Mouse (Mus musculus) cerebellum, adult 11-12 months (tissue): Measurements from ENCODE around the gene Gm3055.
"Not testable (repeated sequence)": the region's sequence is repeated elsewhere in the genome, so short reads cannot be mapped to it uniquely, and the experiment has no call there.

Source experiments
- DNase-seq: peaks from one replicate; pipeline ENCODE4 v3.0.0; 2022

The Gm3055 gene

GRCm38 (mm10) chr10:81770506-81771403, at the start of gene Gm3055:
Gm3055 (minus strand) TSS chr10:81771161.
- not testable (repeated sequence) for DNase-seq

GRCm38 (mm10) chr10:81811899-81812298, 40.9 kb upstream of the Gm3055 start, which contains the start of gene Gm4767:
Gm4767 (plus strand) TSS chr10:81812186.
- DNase-seq, result peak; percentile 4

- DNase-seq, result not testable (repeated sequence)
Observed at GRCm38 (mm10) chr10:81771404-81771777, 430 bp upstream of the Gm3055 start.

- DNase-seq, result not testable (repeated sequence)
Observed at GRCm38 (mm10) chr10:81704531-81705301, 66.2 kb downstream of the Gm3055 start, which contains the start of gene Zfp433. Zfp433 (plus strand) TSS chr10:81704825.
